8 mouse cellular contexts compared by ENCODE assay signal in the genomic region with DNA sequence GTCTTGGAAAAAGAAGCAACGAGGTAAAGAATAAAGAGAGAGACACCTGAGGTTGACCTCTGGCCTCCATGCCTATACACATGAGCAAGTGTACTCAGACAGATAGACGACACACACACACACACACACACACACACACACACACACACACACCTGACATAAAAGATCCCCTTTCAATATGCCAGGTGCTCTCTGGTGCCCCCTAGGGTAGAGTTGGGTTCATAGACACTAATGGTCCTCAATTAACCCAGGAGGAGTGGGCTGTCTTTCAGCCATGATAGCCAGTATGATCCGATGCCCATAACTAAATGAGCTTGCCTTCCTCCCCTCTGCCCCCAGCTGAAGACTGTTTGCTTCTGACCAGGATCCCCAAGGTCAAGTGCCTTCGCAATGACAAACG. TPM values are rescaled to one million over a fixed set of nuclear protein-coding genes. Genes with fewer than 3 reads are reported as not detected.
A peak's percentile ranks its signal among the peaks of the same experiment; 100 is the strongest.
DNase-seq lines count a peak whose midpoint lies in the region; ATAC-seq lines count a peak whose summit lies in the region.

No protein-coding gene starts in this region.

- no peak overlapping the region for H3K4me3 ChIP-seq in forebrain, embryonic 10.5 days
- no peak overlapping the region for H3K4me3 ChIP-seq in forebrain, embryonic 13.5 days

- H3K9me3 ChIP-seq in forebrain, embryonic 10.5 days: no peaks in the 10 kb centered on the region
- no peaks in the 10 kb centered on the region for H3K9me3 ChIP-seq in forebrain, embryonic 13.5 days (replicated peaks)

- no peak overlapping the region for H3K27ac ChIP-seq in forebrain, embryonic 10.5 days
- no peak overlapping the region for H3K27ac ChIP-seq in forebrain, embryonic 13.5 days

- intact Hi-C loops in left cerebral cortex, postnatal 4 days (cut with DNase I): no loop called here
- intact Hi-C loops in left cerebral cortex, postnatal 36 days (cut with DNase I): loop anchor here (2.0 kb wide), 1 partner anchor 58 kb away; a partner anchor contains a TSS

- 73% methylated on average over 5 of the region's 5 CpGs for WGBS in forebrain, embryonic 10.5 days
- 81% methylated on average over 5 of the region's 5 CpGs for whole genome bisulfite sequencing in forebrain, embryonic 13.5 days

- peaks cover 65% of the 10 kb centered on the region for H3K36me3 ChIP-seq in forebrain, embryonic 10.5 days (replicated peaks)
- peaks cover 33% of the 10 kb centered on the region for H3K36me3 ChIP-seq in forebrain, embryonic 13.5 days (ENCODE audit: poor library complexity, severe bottlenecking)

- DNase-seq in forebrain, embryonic 10.5 days (ENCODE audit: extremely low spot score, low spot score): peak; percentile 48
- peak; percentile 49 for DNase-seq in left cerebral cortex, postnatal 4 days
- no peak for DNase-seq in left cerebral cortex, postnatal 36 days (ENCODE audit: low spot score in 2 of 2)
- DNase-seq in MN1 (ENCODE audit: low spot score): peak; percentile 13
- peak; percentile 69 for DNase-seq in retina, postnatal 1 day
- no peak for DNase-seq in yolk sac, embryonic 10.5 days (ENCODE audit: low spot score)

- H3K27me3 ChIP-seq in forebrain, embryonic 10.5 days (ENCODE audit: poor library complexity, severe bottlenecking): no peaks in the 10 kb centered on the region
- no peaks in the 10 kb centered on the region for H3K27me3 ChIP-seq in forebrain, embryonic 13.5 days

- H3K9ac ChIP-seq in forebrain, embryonic 13.5 days: no peak overlapping the region

- H3K4me1 ChIP-seq in forebrain, embryonic 10.5 days: peaks cover 15% of the 10 kb centered on the region
- peaks cover 10% of the 10 kb centered on the region; the same call in 1 of the 2 replicates for H3K4me1 ChIP-seq in forebrain, embryonic 13.5 days

- no peak for ATAC-seq in forebrain, embryonic 13.5 days
- ATAC-seq in common myeloid progenitor, adult 5-6 weeks (replicated peaks; ENCODE audit: low read depth, poor library complexity, severe bottlenecking): 0 out of 2 replicates have a peak, but pooled peaks have one; percentile 56

- no peak overlapping the region for H3K4me2 ChIP-seq in forebrain, embryonic 13.5 days

RNA-seq across cellular contexts. Expression of a gene that starts 59.0 kb away (rescaled TPM):
- 30.8 and 31.1 TPM in 2 replicates for polyA plus RNA-seq in forebrain, embryonic 10.5 days (2016; fragmentation: Nextera tagmentation; extraction: Ambion mirVana)
- polyA plus RNA-seq in forebrain, embryonic 13.5 days (2015; fragmentation: Nextera tagmentation; extraction: Ambion mirVana): 21.7 and 28.6 TPM in 2 replicates
- 10 to 100 TPM; 32.8 to 40.6 TPM for total RNA-seq in left cerebral cortex, postnatal 4 days (2021)
- total RNA-seq in left cerebral cortex, postnatal 36 days (2021): 10 to 100 TPM; 85.7 to 87.4 TPM
- total RNA-seq in common myeloid progenitor, adult 5-6 weeks (2017): not detected in 2 replicates

Comparison
In these comparisons a context has a peak if more than half of its experiments do, and no peak if none do; other contexts are left out.
1. DNase-seq: peak in forebrain, embryonic 10.5 days (single experiment), left cerebral cortex, postnatal 4 days (single experiment), MN1 (single experiment) and retina, postnatal 1 day (single experiment); none in left cerebral cortex, postnatal 36 days (0 of 2) and yolk sac, embryonic 10.5 days (single experiment).
2. RNA of a gene that starts 59.0 kb away (total RNA-seq): 85.7 to 87.4 TPM in left cerebral cortex, postnatal 36 days and 32.8 to 40.6 TPM in left cerebral cortex, postnatal 4 days; not detected in common myeloid progenitor, adult 5-6 weeks; every median in the first group is over 10 times any median in the second.